Mouse (Mus musculus): ENCODE results near the gene C1qtnf3. TPM values are rescaled to one million over a fixed set of nuclear protein-coding genes. Genes with fewer than 3 reads are reported as not detected.

Gene C1qtnf3
- polyA plus RNA-seq, 1 experiment from 2014 or later = 0.23 TPM

DNA sequence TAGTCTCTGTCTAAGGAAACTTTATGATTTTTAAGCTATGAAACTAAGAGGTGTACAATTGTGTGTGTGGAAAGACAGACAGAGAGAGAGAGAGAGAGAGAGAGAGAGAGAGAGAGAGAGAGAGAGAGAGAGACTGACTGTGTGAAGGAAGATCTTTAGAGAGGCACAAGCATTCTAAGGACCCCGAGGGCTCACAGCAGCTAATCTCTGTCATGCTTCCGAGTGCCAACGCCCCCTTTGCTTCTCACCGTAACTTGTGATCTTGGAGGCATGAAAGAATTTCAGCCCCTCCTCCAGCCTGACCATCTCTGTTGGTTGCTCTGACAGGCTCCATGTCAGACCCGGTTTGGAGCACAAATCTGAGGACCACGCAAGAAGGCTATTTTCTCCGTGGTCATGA is 48.3 kb downstream of the C1qtnf3 start, which contains the start of gene Slc45a2:
Slc45a2 (plus strand) TSS at position 301 of the 400 bp plus-strand sequence.
- Histone ChIP-seq H3K4me1 (ENCODE audit: control insufficient read depth, insufficient read depth, low read length) (no peaks in the 10 kb centered on the region), H3K9me3 (replicated peaks; ENCODE audit: control insufficient read depth, low read length) (no peaks in the 10 kb centered on the region), H3K4me2 (ENCODE audit: low read length) (no peak within 1 kb of the TSS), H3K27ac (ENCODE audit: low read depth, low read length) (no peak within 1 kb of the TSS), H3K36me3 (ENCODE audit: control insufficient read depth, insufficient read depth, low read length) (no peaks in the 10 kb centered on the region), H3K4me3 (ENCODE audit: low read depth, low read length) (no peak within 1 kb of the TSS), H3K27me3 (replicated peaks; ENCODE audit: control insufficient read depth, insufficient read depth, low read length) (no peaks in the 10 kb centered on the region), H3K9ac (ENCODE audit: low read length) (no peak within 1 kb of the TSS)
- DNase-seq (ENCODE audit: low spot score) = no peak
- no peak for ATAC-seq
- whole genome bisulfite sequencing = 56% methylated on average over 7 of the region's 7 CpGs

DNA sequence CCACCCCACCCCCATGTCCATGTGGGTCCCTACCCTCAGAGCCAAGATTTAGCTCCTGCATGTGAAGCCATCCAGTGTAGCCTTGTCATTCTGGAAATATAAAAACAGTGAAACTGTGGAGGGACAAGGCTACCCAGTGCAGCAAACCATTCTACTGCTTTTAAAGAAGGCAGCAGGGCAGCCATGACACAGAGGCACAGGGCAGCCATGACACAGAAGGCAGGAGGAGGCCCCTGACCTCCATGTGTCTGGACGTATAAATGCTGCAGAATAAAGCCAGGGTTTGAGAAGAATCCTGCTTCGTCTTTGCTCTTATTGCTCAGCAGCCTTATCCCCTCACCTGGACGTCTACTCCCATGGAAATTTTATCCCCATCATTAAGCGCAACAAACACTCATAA is 51.7 kb downstream of the C1qtnf3 start:
- no peak overlapping the region for H3K4me2 ChIP-seq (ENCODE audit: low read length)
- no peak overlapping the region for H3K9ac ChIP-seq (ENCODE audit: low read length)
- no peaks in the 10 kb centered on the region for H3K4me1 ChIP-seq (ENCODE audit: control insufficient read depth, insufficient read depth, low read length)
- DNase-seq (ENCODE audit: low spot score) (no peak), ATAC-seq (no peak)
- no peaks in the 10 kb centered on the region for H3K27me3 ChIP-seq (replicated peaks; ENCODE audit: control insufficient read depth, insufficient read depth, low read length)
- no peaks in the 10 kb centered on the region for H3K9me3 ChIP-seq (replicated peaks; ENCODE audit: control insufficient read depth, low read length)
- no peak overlapping the region for H3K27ac ChIP-seq (ENCODE audit: low read depth, low read length)
- H3K36me3 ChIP-seq (ENCODE audit: control insufficient read depth, insufficient read depth, low read length) = no peaks in the 10 kb centered on the region
- no peak overlapping the region for H3K4me3 ChIP-seq (ENCODE audit: low read depth, low read length)
- 92% methylated on average over 4 of the region's 4 CpGs for WGBS

DNA sequence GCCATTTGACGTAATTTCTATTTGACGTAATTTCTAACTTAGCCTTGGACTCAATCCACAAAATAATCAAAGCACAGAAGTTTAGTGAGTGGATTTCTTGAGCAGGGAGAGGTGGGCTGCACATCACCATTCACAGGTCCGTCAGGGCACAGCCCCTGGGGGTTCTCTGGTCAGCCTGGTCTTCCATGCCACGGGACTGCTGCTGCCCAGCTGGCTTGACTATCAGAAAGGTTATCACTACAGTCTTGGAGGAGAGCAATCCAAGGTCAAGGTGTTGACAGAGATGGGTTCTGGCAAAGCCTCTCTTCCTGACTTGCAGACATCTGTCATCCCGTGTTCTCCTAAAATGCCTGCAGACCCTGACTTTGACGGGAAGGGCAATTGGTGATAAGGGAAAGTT is 52.5 kb downstream of the C1qtnf3 start:
- WGBS = 88% methylated on average over 6 of the region's 6 CpGs
- ATAC-seq (no peak), DNase-seq (ENCODE audit: low spot score) (no peak)
- Histone ChIP-seq H3K9ac (ENCODE audit: low read length) (no peak overlapping the region), H3K9me3 (replicated peaks; ENCODE audit: control insufficient read depth, low read length) (no peaks in the 10 kb centered on the region), H3K36me3 (ENCODE audit: control insufficient read depth, insufficient read depth, low read length) (no peaks in the 10 kb centered on the region), H3K4me1 (ENCODE audit: control insufficient read depth, insufficient read depth, low read length) (no peaks in the 10 kb centered on the region), H3K27me3 (replicated peaks; ENCODE audit: control insufficient read depth, insufficient read depth, low read length) (no peaks in the 10 kb centered on the region), H3K27ac (ENCODE audit: low read depth, low read length) (no peak overlapping the region), H3K4me3 (ENCODE audit: low read depth, low read length) (no peak overlapping the region), H3K4me2 (ENCODE audit: low read length) (no peak overlapping the region)

DNA sequence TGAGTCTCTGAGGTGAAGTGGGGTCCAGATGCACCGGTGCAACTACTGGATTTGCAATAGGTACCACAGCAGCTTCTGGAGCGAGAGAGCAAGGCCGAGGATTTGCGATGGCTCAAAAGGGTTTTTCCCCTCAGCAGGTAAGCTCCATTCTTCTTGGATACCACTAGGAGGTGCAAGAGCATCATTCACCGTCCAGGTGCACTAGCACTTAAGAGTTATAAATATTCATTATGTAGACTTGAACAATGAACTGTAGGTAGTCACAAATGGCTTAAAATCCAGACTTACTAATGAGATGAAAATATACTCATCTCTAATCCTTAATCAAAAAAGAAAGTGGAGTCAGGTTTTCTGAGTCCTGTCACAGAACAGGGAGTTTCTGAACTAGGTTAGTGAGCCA is 56.6 kb downstream of the C1qtnf3 start:
- Histone ChIP-seq H3K27ac (ENCODE audit: low read depth, low read length) (no peak overlapping the region), H3K36me3 (ENCODE audit: control insufficient read depth, insufficient read depth, low read length) (no peaks in the 10 kb centered on the region), H3K9me3 (replicated peaks; ENCODE audit: control insufficient read depth, low read length) (no peaks in the 10 kb centered on the region), H3K9ac (ENCODE audit: low read length) (no peak overlapping the region), H3K4me1 (ENCODE audit: control insufficient read depth, insufficient read depth, low read length) (no peaks in the 10 kb centered on the region), H3K27me3 (replicated peaks; ENCODE audit: control insufficient read depth, insufficient read depth, low read length) (no peaks in the 10 kb centered on the region), H3K4me3 (ENCODE audit: low read depth, low read length) (no peak overlapping the region), H3K4me2 (ENCODE audit: low read length) (no peak overlapping the region)
- ATAC-seq (no peak), DNase-seq (ENCODE audit: low spot score) (no peak)
- WGBS = 22% methylated on average over 5 of the region's 5 CpGs

DNA sequence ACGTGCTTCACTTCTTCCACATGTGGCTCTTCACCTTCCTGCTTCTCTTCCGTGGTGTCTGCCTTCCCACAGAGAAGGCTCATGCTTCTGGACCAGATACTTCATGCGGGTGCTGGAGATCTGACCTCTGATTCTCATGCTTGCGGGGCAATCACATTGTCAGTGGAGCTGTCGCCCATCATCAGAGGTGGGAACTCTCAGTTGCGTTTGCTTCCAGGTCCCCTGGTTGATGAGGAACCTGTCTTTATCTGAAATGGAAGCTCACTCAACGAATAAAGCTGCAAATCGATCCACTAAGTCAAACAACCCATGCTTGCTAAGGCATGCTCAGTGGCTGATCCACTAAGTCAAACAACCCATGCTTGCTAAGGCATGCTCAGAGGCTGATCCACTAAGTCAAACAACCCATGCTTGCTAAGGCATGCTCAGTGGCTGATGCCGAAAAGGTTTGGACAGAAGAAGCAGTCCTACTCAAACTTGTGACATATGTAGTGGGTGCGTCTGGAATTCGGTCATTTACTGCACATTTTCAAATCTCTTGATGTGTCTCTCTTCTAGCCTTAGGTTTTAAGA is 58.9 kb downstream of the C1qtnf3 start:
- Histone ChIP-seq H3K9ac (ENCODE audit: low read length) (no peak overlapping the region), H3K27me3 (replicated peaks; ENCODE audit: control insufficient read depth, insufficient read depth, low read length) (no peaks in the 10 kb centered on the region), H3K4me3 (ENCODE audit: low read depth, low read length) (no peak overlapping the region), H3K36me3 (ENCODE audit: control insufficient read depth, insufficient read depth, low read length) (no peaks in the 10 kb centered on the region), H3K4me2 (ENCODE audit: low read length) (no peak overlapping the region), H3K9me3 (replicated peaks; ENCODE audit: control insufficient read depth, low read length) (no peaks in the 10 kb centered on the region), H3K27ac (ENCODE audit: low read depth, low read length) (no peak overlapping the region), H3K4me1 (ENCODE audit: control insufficient read depth, insufficient read depth, low read length) (no peaks in the 10 kb centered on the region)
- ATAC-seq (no peak), DNase-seq (ENCODE audit: low spot score) (no peak)
- 93% methylated on average over 11 of the region's 11 CpGs for WGBS

DNA sequence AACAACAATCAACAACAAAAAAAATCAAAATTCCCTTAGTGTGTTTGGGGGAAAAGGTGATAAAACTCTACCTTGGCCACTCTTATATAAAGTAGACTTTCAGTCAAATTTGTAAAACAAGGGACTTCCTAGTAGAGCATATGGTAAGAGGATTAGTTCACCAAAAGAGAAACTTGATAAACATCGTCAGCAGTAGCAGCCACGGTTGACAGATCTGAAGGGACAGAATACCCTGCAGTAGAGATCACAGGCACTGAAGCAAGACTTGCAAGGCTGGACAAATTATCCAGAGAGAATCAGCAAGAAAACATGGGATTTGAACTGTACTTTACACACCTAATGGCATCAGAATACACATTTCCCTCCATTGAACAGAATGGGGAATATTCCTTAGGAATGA is 62.8 kb downstream of the C1qtnf3 start:
- WGBS = 38% methylated on average over 2 of the region's 2 CpGs

DNA sequence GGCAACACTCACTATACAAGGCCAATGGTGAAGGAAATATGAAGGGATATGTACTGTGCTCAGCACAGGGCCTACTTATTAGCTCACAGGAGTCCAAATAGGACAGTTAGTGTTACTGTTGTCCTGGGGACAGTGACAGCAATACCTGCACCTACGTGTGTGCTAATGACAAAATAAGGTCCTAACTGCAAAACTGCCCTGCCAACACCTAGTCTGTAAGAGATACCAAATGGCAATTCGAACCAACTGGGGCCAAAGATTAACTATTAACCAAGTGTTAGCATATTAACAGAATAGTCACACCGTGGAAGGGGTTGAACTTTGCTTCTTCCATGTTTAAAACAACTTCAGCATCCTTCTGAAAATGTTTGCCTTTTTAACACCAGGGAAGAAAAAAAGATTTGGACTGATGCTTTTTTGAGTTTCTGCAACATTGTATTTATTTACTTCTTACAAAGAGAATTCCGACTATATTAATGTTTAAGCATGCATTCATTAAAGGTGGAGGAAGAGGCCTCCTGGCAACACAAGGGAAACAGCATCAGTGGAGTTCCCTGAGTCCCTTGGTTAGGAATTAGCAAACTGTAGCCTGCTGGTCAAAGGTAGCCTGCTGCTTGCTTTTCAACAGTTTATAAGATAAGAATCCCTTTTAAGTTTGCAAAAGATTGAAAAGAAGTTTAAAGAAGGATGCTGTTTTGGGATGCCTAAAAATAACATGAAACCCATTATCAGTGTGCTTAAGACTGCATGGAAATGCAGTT is 74.8 kb downstream of the C1qtnf3 start:
- DNase-seq (ENCODE audit: low spot score) = no peak
- Histone ChIP-seq H3K4me1 (ENCODE audit: control insufficient read depth, insufficient read depth, low read length) (no peaks in the 10 kb centered on the region), H3K9ac (ENCODE audit: low read length) (no peak overlapping the region), H3K4me2 (ENCODE audit: low read length) (no peak overlapping the region), H3K27me3 (replicated peaks; ENCODE audit: control insufficient read depth, insufficient read depth, low read length) (no peaks in the 10 kb centered on the region), H3K4me3 (ENCODE audit: low read depth, low read length) (no peak overlapping the region), H3K36me3 (ENCODE audit: control insufficient read depth, insufficient read depth, low read length) (no peaks in the 10 kb centered on the region), H3K27ac (ENCODE audit: low read depth, low read length) (no peak overlapping the region), H3K9me3 (replicated peaks; ENCODE audit: control insufficient read depth, low read length) (no peaks in the 10 kb centered on the region)
- 80% methylated on average over 4 of the region's 4 CpGs for WGBS
- no peak for ATAC-seq

More for the DNA sequence above, 62.8 kb downstream of the C1qtnf3 start:
- no peaks in the 10 kb centered on the region for H3K36me3 ChIP-seq (ENCODE audit: control insufficient read depth, insufficient read depth, low read length)
- ATAC-seq (no peak), DNase-seq (ENCODE audit: low spot score) (no peak)
- H3K9me3 ChIP-seq (replicated peaks; ENCODE audit: control insufficient read depth, low read length) = no peaks in the 10 kb centered on the region
- H3K27me3 ChIP-seq (replicated peaks; ENCODE audit: control insufficient read depth, insufficient read depth, low read length) = no peaks in the 10 kb centered on the region
- H3K9ac ChIP-seq (ENCODE audit: low read length) = no peak overlapping the region
- no peak overlapping the region for H3K4me2 ChIP-seq (ENCODE audit: low read length)
- H3K27ac ChIP-seq (ENCODE audit: low read depth, low read length) = no peak overlapping the region
- no peak overlapping the region for H3K4me3 ChIP-seq (ENCODE audit: low read depth, low read length)
- no peaks in the 10 kb centered on the region for H3K4me1 ChIP-seq (ENCODE audit: control insufficient read depth, insufficient read depth, low read length)

Other genes with a start within 250 kb of the C1qtnf3 start
- 28.6 and 28.7 TPM in 2 replicates for gene Rai14, start 237.7 kb upstream of the C1qtnf3 start, polyA plus RNA-seq (2014; fragmentation: Nextera tagmentation; extraction: Ambion mirVana)
- gene Amacr, start 29.4 kb downstream of the C1qtnf3 start, polyA plus RNA-seq (2014; fragmentation: Nextera tagmentation; extraction: Ambion mirVana) = 11.4 and 12.9 TPM in 2 replicates
- 0.07 TPM in 1 of 2 replicates, not detected in the other for gene Slc45a2, start 48.4 kb downstream of the C1qtnf3 start, polyA plus RNA-seq (2014; fragmentation: Nextera tagmentation; extraction: Ambion mirVana)
- gene Rxfp3, start 85.7 kb downstream of the C1qtnf3 start, polyA plus RNA-seq (2014; fragmentation: Nextera tagmentation; extraction: Ambion mirVana) = 1.2 TPM in 2 replicates
- 0.88 and 1.4 TPM in 2 replicates for gene Adamts12, start 112.5 kb downstream of the C1qtnf3 start, polyA plus RNA-seq (2014; fragmentation: Nextera tagmentation; extraction: Ambion mirVana)